Mouse (Mus musculus) intestine, postnatal 0 days (tissue): ENCODE measurements around the gene Pram1. TPM values are rescaled to one million over a fixed set of nuclear protein-coding genes. Genes with fewer than 3 reads are reported as not detected.
A peak's percentile ranks its signal among the peaks of the same experiment; 100 is the strongest.

Experiments used
- ATAC-seq: fragments of 200-750 bp; cut with Nextera tagmentation; 2 replicates; pipeline ENCODE4 v1.8.0; 2017; ENCODE audit warnings: mild to moderate bottlenecking, moderate TSS enrichment, moderate library complexity
- H3K27ac ChIP-seq: fragments of 300-500 bp; sonication (generic); 2 replicates; pipeline ENCODE4 v1.5.1; 2014; ENCODE audit warnings: mild to moderate bottlenecking, low read depth, low read length, moderate library complexity
- H3K27me3 ChIP-seq: fragments of 300-500 bp; sonication (generic); replicated peaks from 2 replicates; pipeline ENCODE4 v1.6.1; 2014; ENCODE audit warnings: low read length, mixed read lengths; ENCODE audit not compliant: control insufficient read depth, insufficient read depth
- H3K36me3 ChIP-seq: fragments of 300-500 bp; sonication (generic); 2 replicates; pipeline ENCODE4 v1.6.1; 2014; ENCODE audit warnings: mild to moderate bottlenecking, moderate library complexity; ENCODE audit not compliant: control insufficient read depth, insufficient read depth
- H3K4me1 ChIP-seq: fragments of 300-500 bp; sonication (generic); replicated peaks from 2 replicates; pipeline ENCODE4 v1.6.1; 2014; ENCODE audit warnings: antibody characterized with exemption, low read length, mixed read lengths; ENCODE audit not compliant: control insufficient read depth, insufficient read depth
- H3K4me2 ChIP-seq: fragments of 300-500 bp; sonication (generic); replicated peaks from 2 replicates; pipeline ENCODE4 v1.6.1; 2014; ENCODE audit warnings: low read depth, mild to moderate bottlenecking, moderate library complexity
- H3K4me3 ChIP-seq: fragments of 300-500 bp; sonication (generic); 2 replicates; pipeline ENCODE4 v1.5.1; 2014; ENCODE audit warnings: low read depth, low read length
- H3K9ac ChIP-seq: fragments of 300-500 bp; sonication (generic); 2 replicates; pipeline ENCODE4 v1.6.1; 2014; ENCODE audit warnings: mild to moderate bottlenecking, low read depth, low read length
- H3K9me3 ChIP-seq: fragments of 300-500 bp; sonication (generic); 2 replicates; pipeline ENCODE4 v1.6.1; 2016; ENCODE audit warnings: mixed run types; ENCODE audit not compliant: control insufficient read depth
- CTCF ChIP-seq: sonication (generic); IDR thresholded peaks from 2 replicates; pipeline ENCODE4 v1.5.1; 2016; ENCODE audit warnings: low read depth, mild to moderate bottlenecking, control low read depth, antibody characterized with exemption, moderate library complexity
- WGBS: fragments of 180-500 bp; shearing (Covaris S2); extraction: QIAGEN DNeasy Blood & Tissue Kit; methylation state at CpG from one replicate; pipeline ENCODE4 v1.1.7; 2014; 5-methylcytosine and 5-hydroxymethylcytosine counted together
- polyA plus RNA-seq: library from polyadenylated mRNA; unstranded; fragments of >200 nt; fragmentation: Nextera tagmentation; extraction: Ambion mirVana; gene quantifications from 2 replicates; pipeline ENCODE4 v1.2.1, GENCODE M21; 2015

Gene Pram1
- polyA plus RNA-seq, 1 experiment from 2014 or later, result 0.25 TPM

DNA sequence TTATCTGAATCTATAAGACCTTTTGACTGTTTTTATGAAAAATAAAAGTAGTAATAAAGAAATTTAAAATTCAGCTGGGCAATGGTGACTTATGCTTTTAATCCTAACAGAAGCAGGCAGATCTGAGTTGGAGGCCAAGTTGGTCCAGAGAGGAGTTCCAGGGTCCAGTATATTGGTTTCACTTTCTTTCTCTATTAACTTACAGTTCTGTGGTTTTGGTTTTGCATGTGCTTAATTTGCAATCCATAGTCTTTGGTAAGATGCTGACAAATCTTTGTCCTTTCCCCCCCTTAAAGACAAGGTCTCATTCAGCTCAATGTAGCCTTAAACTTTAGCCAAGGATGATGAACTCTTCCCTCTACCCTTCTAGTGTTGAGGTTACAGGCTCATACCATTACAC is 40.9 kb downstream of the Pram1 start:
- no peak overlapping the region for H3K9ac ChIP-seq
- peaks cover 6% of the 10 kb centered on the region for H3K36me3 ChIP-seq
- no peaks in the 10 kb centered on the region for H3K27me3 ChIP-seq
- H3K9me3 ChIP-seq, result no peaks in the 10 kb centered on the region
- no peak overlapping the region for H3K27ac ChIP-seq
- H3K4me2 ChIP-seq, result no peak overlapping the region
- H3K4me1 ChIP-seq, result peaks cover 9% of the 10 kb centered on the region; the same call in 1 of the 2 replicates
- no peak overlapping the region for H3K4me3 ChIP-seq
- TF ChIP-seq CTCF, result no peak
- no peak for ATAC-seq

DNA sequence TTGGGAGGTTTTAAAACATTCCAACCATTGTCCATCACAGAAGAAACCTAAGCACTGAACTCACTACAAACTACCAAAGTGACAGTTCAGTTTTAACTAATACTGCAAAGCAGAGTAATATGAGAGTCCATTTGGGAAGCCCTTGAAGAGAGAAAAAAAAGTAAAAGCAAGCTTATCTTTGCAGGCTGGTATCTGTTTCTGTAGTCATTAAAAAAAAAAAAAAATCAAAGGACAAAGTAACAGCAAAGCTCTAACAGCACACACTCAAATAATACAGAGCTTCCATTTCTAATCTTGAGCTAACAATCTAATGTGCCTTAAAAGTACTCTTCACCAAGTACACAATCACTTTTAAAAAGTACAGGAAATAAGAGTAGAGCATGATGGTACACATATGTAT is 43.9 kb downstream of the Pram1 start:
- Histone ChIP-seq H3K4me3 (no peak overlapping the region), H3K9me3 (no peaks in the 10 kb centered on the region), H3K27me3 (no peaks in the 10 kb centered on the region), H3K4me2 (no peak overlapping the region), H3K4me1 (peaks cover 12% of the 10 kb centered on the region; the same call in 1 of the 2 replicates), H3K27ac (0 out of 2 replicates have a peak overlapping the region, but pooled peaks have one; percentile 2), H3K9ac (no peak overlapping the region), H3K36me3 (no peaks in the 10 kb centered on the region; the same call in 1 of the 2 replicates)
- no peak for ATAC-seq
- no peak for TF ChIP-seq CTCF

DNA sequence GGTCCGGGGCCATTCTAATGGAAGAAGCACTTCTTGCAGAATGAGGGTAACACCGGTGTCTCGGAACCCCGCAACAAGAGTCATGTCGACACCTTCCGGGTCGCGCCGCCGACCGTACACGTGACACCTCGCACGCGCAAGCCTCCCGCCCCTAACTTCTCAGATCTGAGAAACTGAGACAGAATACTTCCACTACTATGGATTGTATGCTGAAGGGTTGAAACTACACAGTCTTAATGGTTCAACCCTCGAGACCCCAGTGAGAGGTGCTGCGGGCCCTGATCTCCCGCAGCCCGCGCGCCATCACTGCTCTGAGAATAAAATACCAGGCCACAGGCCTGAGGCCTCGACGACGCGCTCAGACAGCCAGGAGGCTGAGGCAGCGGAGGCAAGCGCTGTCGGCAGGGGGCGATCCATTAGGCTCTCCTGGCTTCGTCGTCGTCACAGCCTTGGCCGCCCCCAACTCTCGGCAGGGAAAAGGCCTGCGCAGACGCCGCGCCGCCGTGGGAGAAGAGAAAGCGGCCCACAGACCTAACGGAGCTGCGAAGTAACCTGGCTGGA is 46.9 kb downstream of the Pram1 start:
- ATAC-seq, result peak; percentile 74
- peak; percentile 74 for TF ChIP-seq CTCF
- Histone ChIP-seq H3K4me2 (peak overlapping the region; percentile 78), H3K27me3 (no peaks in the 10 kb centered on the region), H3K9me3 (no peaks in the 10 kb centered on the region), H3K27ac (peak overlapping the region; percentile 94), H3K4me1 (peaks cover 8% of the 10 kb centered on the region; the same call in 1 of the 2 replicates), H3K4me3 (peak overlapping the region; percentile 87), H3K36me3 (no peaks in the 10 kb centered on the region), H3K9ac (peak overlapping the region; percentile 98)
- under 1% methylated on average over 42 of the region's 44 CpGs for WGBS

DNA sequence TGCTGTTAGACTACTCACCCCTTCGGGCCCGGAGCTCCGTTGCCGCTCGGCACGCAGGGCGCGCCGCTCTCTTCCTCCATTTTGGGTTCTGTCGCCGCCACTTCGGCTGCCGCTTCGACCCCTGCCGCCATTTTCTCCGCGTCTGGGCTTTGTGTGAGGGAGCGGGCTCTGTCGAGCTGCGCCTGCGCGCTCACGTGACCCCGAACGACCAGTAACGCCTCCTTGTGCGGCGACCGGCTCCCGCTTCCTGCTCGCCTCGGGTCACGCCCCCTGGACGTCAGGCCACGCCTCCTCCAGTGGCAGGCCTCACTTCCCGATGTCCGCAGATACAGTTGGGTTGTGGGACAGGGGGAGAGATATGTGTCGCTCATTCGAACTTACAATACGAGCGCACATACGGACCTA is 47.4 kb downstream of the Pram1 start:
- Histone ChIP-seq H3K27me3 (no peaks in the 10 kb centered on the region), H3K4me3 (peak overlapping the region; percentile 87), H3K27ac (peak overlapping the region; percentile 94), H3K9ac (peak overlapping the region; percentile 98), H3K4me1 (peaks cover 6% of the 10 kb centered on the region; the same call in 1 of the 2 replicates), H3K36me3 (no peaks in the 10 kb centered on the region), H3K9me3 (no peaks in the 10 kb centered on the region), H3K4me2 (peak overlapping the region; percentile 78)
- ATAC-seq, result peak; percentile 98
- under 1% methylated on average over 41 of the region's 42 CpGs for WGBS
- no peak for TF ChIP-seq CTCF

DNA sequence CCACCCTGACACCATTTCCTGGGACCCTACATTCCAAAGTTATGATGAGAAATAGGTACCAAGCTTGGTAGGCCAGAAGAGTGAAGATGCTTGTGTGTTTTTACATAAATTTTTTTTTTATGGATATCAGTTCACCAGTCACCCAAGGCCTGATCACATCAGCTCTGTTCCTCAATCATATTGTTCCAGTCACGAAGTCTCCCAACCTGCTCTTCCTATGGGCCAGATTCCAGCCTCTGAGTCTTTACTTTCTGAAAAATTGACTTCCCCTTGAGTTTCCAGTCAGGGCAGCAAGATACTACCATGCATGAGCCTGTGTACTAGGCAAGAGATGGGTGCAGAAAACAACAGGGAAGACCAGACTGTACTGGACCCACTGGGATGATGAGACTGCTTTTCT is 48.9 kb downstream of the Pram1 start, which contains the start of gene Hnrnpm:
TSS of gene Hnrnpm (minus strand) at position 101 of the 400 bp plus-strand sequence.
- no peak for ATAC-seq
- 93% methylated on average over 1 of the region's 1 CpGs for WGBS
- H3K27ac ChIP-seq, result no peak within 1 kb of the TSS
- peak within 1 kb of the TSS; percentile 78 for H3K4me2 ChIP-seq
- H3K4me3 ChIP-seq, result peak within 1 kb of the TSS; percentile 87
- peaks cover 6% of the 10 kb centered on the region; the same call in 1 of the 2 replicates for H3K36me3 ChIP-seq
- no peaks in the 10 kb centered on the region for H3K27me3 ChIP-seq
- H3K4me1 ChIP-seq, result peaks cover 6% of the 10 kb centered on the region; the same call in 1 of the 2 replicates
- H3K9ac ChIP-seq, result peak within 1 kb of the TSS; percentile 98; the same call in 1 of the 2 replicates
- H3K9me3 ChIP-seq, result no peaks in the 10 kb centered on the region
- no peak for TF ChIP-seq CTCF

Other genes starting within 250 kb of the Pram1 start
- 4.3 and 4.5 TPM in 2 replicates for gene Zfp101, start 243.4 kb upstream of the Pram1 start, polyA plus RNA-seq
- not detected in 2 replicates for gene Actl9, start 205.2 kb upstream of the Pram1 start, polyA plus RNA-seq
- gene Adamts10, start 113.9 kb upstream of the Pram1 start, polyA plus RNA-seq, result 5.9 and 8.1 TPM in 2 replicates
- 0.94 and 1.2 TPM in 2 replicates for gene Myo1f, start 82.3 kb upstream of the Pram1 start, polyA plus RNA-seq
- gene Zfp414, start 9.0 kb upstream of the Pram1 start, polyA plus RNA-seq, result 19.0 and 19.4 TPM in 2 replicates
- gene Hnrnpm, start 48.8 kb downstream of the Pram1 start, polyA plus RNA-seq, result 145 and 152 TPM in 2 replicates
- gene March2, start 80.6 kb downstream of the Pram1 start, polyA plus RNA-seq, result 51.2 and 56.0 TPM in 2 replicates
- gene Rab11b, start 122.5 kb downstream of the Pram1 start, polyA plus RNA-seq, result 157 and 160 TPM in 2 replicates
- 26.7 and 33.5 TPM in 2 replicates for gene Angptl4, start 143.8 kb downstream of the Pram1 start, polyA plus RNA-seq
- gene Kank3, start 172.5 kb downstream of the Pram1 start, polyA plus RNA-seq, result 14.8 and 14.9 TPM in 2 replicates
- gene Rps28, start 186.5 kb downstream of the Pram1 start, polyA plus RNA-seq, result 831 and 858 TPM in 2 replicates
- 503 and 513 TPM in 2 replicates for gene Ndufa7, start 186.5 kb downstream of the Pram1 start, polyA plus RNA-seq
- gene Cd320, start 205.0 kb downstream of the Pram1 start, polyA plus RNA-seq, result 16.8 and 17.6 TPM in 2 replicates
- not detected in 2 replicates for gene Gm7029, start 235.8 kb downstream of the Pram1 start, polyA plus RNA-seq